Mouse (Mus musculus) monocyte, adult 5-6 weeks (primary cell): ENCODE data around the gene Pard6b. TPM values are rescaled to one million over a fixed set of nuclear protein-coding genes. Genes with fewer than 3 reads are reported as not detected.
"Not testable (repeated sequence)": the region's sequence is repeated elsewhere in the genome, so short reads cannot be mapped to it uniquely, and the experiment has no call there.

Experiments used
- ATAC-seq: fragments of 153-309, 156-312 bp; replicated peaks from 2 replicates; pipeline ENCODE4 v1.8.0; 2017; ENCODE audit warnings: mild to moderate bottlenecking; ENCODE audit not compliant: low TSS enrichment, insufficient number of reproducible peaks, severe bottlenecking, poor library complexity, low FRiP score
- total RNA-seq: library from RNA; stranded (forward); fragments of 200-1000, 200-491, 200-594 nt; gene quantifications from 3 replicates; pipeline ENCODE4 v1.2.3, GENCODE M21; 2017

Pard6b gene
- total RNA-seq, 1 experiment from 2014 or later: not detected

- ATAC-seq: no peak
Observed at GRCm38 (mm10) chr2:168086839-168087238, 6.0 kb downstream of the Pard6b start.

- ATAC-seq: no peak
Observed at GRCm38 (mm10) chr2:168091560-168091959, 10.8 kb downstream of the Pard6b start.

- no peak for ATAC-seq
Observed at GRCm38 (mm10) chr2:168093077-168093476, 12.3 kb downstream of the Pard6b start.

GRCm38 (mm10) chr2:168095077-168095476 lies 14.3 kb downstream of the Pard6b start:
- no peak for ATAC-seq

GRCm38 (mm10) chr2:168096487-168096886 lies 15.7 kb downstream of the Pard6b start:
- ATAC-seq: no peak

- ATAC-seq: no peak; the same call in 1 of the 2 replicates
Observed at GRCm38 (mm10) chr2:168098040-168098439, 17.2 kb downstream of the Pard6b start.

- no peak for ATAC-seq
Observed at GRCm38 (mm10) chr2:168100008-168100407, 19.2 kb downstream of the Pard6b start.

GRCm38 (mm10) chr2:168101805-168102204 lies 21.0 kb downstream of the Pard6b start:
- no peak for ATAC-seq

GRCm38 (mm10) chr2:168103341-168103740 lies 22.5 kb downstream of the Pard6b start:
- no peak for ATAC-seq

GRCm38 (mm10) chr2:168104375-168105144 lies 23.8 kb downstream of the Pard6b start:
- ATAC-seq: no peak

GRCm38 (mm10) chr2:168105271-168105670 lies 24.5 kb downstream of the Pard6b start:
- ATAC-seq: no peak

GRCm38 (mm10) chr2:168106701-168107178 lies 25.9 kb downstream of the Pard6b start:
- ATAC-seq: no peak

- no peak for ATAC-seq
Observed at GRCm38 (mm10) chr2:168107356-168107755, 26.6 kb downstream of the Pard6b start.

GRCm38 (mm10) chr2:168107901-168108300 lies 27.1 kb downstream of the Pard6b start:
- not testable (repeated sequence) for ATAC-seq

- peak; percentile 74 for ATAC-seq
Observed at GRCm38 (mm10) chr2:168111902-168112301, 31.1 kb downstream of the Pard6b start.

- ATAC-seq: no peak
Observed at GRCm38 (mm10) chr2:168113263-168113662, 32.5 kb downstream of the Pard6b start.

- no peak for ATAC-seq
Observed at GRCm38 (mm10) chr2:168113692-168114091, 32.9 kb downstream of the Pard6b start.

GRCm38 (mm10) chr2:168114699-168115350 lies 34.0 kb downstream of the Pard6b start:
- ATAC-seq: no peak

GRCm38 (mm10) chr2:168115826-168116225 lies 35.0 kb downstream of the Pard6b start:
- no peak for ATAC-seq

- 0 out of 2 replicates have a peak, but pooled peaks have one; percentile 9 for ATAC-seq
Observed at GRCm38 (mm10) chr2:168117147-168117546, 36.3 kb downstream of the Pard6b start.
